Mouse (Mus musculus) cerebellum, adult 2 months (tissue): ENCODE measurements around the gene Eif2ak3. TPM values are rescaled to one million over a fixed set of nuclear protein-coding genes. Genes with fewer than 3 reads are reported as not detected.

ENCODE experiments used
- DNase-seq, 2 experiments: peaks; one replicate each; pipeline ENCODE4 v3.0.0; 2021
- H3K27ac ChIP-seq: fragments of 200-500 bp; 2 replicates; pipeline ENCODE4 v1.5.1; 2012; ENCODE audit warnings: low read length, control low read depth, inconsistent platforms; ENCODE audit not compliant: insufficient read depth
- H3K27me3 ChIP-seq: fragments of 200-500 bp; 2 replicates; pipeline ENCODE4 v1.6.1; 2012; ENCODE audit warnings: inconsistent platforms, mild to moderate bottlenecking, low read length, moderate library complexity; ENCODE audit not compliant: control insufficient read depth, insufficient read depth
- H3K4me1 ChIP-seq: fragments of 200-500 bp; 2 replicates; pipeline ENCODE4 v1.6.1; 2011; ENCODE audit warnings: low read length; ENCODE audit not compliant: control insufficient read depth, insufficient read depth
- H3K4me3 ChIP-seq: fragments of 200-500 bp; replicated peaks from 2 replicates; pipeline ENCODE3; 2011; ENCODE audit warnings: mild to moderate bottlenecking, low read depth, low read length, control low read depth; ENCODE audit not compliant: insufficient read depth
- CTCF ChIP-seq: fragments of 200-500 bp; IDR thresholded peaks from 2 replicates; pipeline ENCODE4 v1.5.1; 2011; ENCODE audit warnings: low read depth, mild to moderate bottlenecking, control low read depth, low read length, moderate library complexity, borderline replicate concordance; ENCODE audit not compliant: insufficient read depth
- POLR2A ChIP-seq: fragments of 200-500 bp; IDR thresholded peaks from 2 replicates; pipeline ENCODE4 v1.6.1; 2011; ENCODE audit warnings: low read length, control low read depth, borderline replicate concordance; ENCODE audit not compliant: insufficient read depth
- WGBS: fragments of 180-500 bp; shearing (Covaris S2); methylation state at CpG from one replicate; pipeline ENCODE4 v1.1.7; 2018; 5-methylcytosine and 5-hydroxymethylcytosine counted together
- polyA plus RNA-seq: library from polyadenylated mRNA; depleted of rRNA; stranded (reverse); fragments of >200 nt; gene quantifications from 2 replicates; pipeline ENCODE4 v1.2.3, GENCODE M21; 2012

The Eif2ak3 gene
- polyA plus RNA-seq, 1 experiment = 24.0 TPM

DNA sequence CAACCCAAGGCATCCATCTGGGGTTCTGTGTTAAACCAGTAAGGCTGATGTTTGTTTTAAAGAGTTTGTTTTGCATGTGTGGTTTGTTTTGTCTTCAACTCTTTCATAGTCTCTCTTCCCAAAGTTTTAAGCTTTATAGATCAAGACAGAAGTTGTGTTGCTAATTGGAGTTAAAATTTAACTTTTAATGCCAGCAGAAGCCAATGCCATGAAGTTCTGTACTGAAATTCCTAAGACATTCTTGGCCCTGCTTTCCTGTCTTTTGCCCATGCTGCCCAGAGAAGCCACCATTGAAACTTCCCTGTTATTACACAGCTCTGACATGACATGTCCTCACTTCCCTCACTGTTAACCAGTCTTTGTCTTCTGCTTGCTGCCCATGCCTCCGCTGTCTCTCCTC lies 30.7 kb downstream of the Eif2ak3 start:
- WGBS = 100% methylated on average over 1 of the region's 1 CpGs
- Histone ChIP-seq H3K27me3 (no peaks in the 10 kb centered on the region), H3K4me3 (no peak overlapping the region), H3K27ac (no peak overlapping the region), H3K4me1 (peaks cover 4% of the 10 kb centered on the region)
- DNase-seq = no peak
- TF ChIP-seq CTCF = no peak
- TF ChIP-seq POLR2A = no peak

DNA sequence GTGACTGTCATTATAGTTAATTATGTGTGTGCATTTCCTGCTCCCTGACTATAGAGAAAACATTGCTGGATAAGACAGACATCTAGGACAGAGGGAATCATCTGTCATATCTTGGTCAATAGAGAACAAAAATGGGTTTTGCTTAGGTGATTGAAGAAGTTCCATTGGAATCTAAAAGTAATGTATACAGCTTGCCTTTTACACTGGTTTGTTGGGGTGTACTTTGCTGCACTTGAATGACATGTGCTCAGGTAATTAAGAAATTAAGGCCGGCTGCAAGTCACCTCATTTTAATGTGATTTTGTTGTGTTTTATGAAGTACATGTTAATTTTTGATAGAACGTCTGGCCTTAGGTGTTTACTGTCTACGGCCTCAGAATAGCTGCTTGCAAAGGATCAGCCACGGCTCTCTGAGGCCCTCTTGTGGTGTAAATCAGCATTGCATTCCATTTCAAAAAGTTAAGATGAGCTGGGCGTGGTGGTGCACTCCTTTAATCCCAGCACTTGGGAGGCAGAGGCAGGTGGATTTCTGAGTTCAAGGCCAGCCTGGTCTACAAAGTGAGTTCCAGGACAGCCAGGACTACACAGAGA lies 36.5 kb downstream of the Eif2ak3 start:
- no peak overlapping the region for H3K4me3 ChIP-seq
- TF ChIP-seq POLR2A = no peak
- TF ChIP-seq CTCF = peak; percentile 90
- DNase-seq = peak; percentile 76 to 81
- H3K4me1 ChIP-seq = no peaks in the 10 kb centered on the region
- H3K27me3 ChIP-seq = no peaks in the 10 kb centered on the region
- no peak overlapping the region for H3K27ac ChIP-seq
- WGBS = 13% methylated on average over 5 of the region's 5 CpGs

DNA sequence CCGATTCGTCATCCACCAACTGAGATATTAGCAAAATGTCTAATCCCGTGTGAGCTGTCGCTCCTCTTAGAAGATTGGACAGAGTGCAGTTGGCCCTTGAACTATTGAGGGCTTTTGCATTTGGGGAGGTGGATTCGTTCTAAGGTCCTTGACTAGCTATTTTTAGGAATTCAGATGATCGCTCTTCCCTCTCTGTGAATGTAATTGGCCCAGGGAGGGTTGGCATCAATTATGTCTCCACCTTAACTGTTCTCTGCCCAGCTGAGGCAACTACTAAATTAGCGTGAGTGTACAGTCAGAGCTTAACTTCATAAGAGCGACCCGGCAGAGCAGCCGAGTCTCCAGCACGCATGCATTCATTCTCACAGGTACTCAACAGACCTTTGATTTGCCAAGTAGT lies 43.7 kb downstream of the Eif2ak3 start:
- DNase-seq = no peak
- WGBS = 76% methylated on average over 11 of the region's 11 CpGs
- no peak overlapping the region for H3K27ac ChIP-seq
- H3K4me3 ChIP-seq = no peak overlapping the region
- TF ChIP-seq CTCF (no peak), POLR2A (no peak)
- no peaks in the 10 kb centered on the region for H3K4me1 ChIP-seq
- H3K27me3 ChIP-seq = no peaks in the 10 kb centered on the region

DNA sequence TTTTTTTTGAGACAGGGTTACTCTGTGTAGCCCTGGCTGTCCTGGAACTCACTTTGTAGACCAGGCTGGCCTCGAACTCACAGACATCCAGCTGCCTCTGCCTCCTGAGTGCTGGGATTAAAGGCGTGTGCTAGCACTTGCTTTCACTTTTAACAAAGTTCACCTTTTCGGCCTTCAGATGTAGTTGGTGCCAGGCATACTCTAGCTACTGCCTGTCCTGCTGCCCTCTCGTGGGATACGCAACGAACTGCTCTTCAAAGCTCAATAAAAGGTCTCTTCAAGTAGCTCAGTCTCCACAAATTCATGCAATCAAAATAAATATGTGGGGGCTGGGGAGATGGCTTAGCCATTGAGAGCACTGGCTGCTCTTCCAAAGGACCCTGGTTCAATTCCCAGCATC lies 53.9 kb downstream of the Eif2ak3 start:
- no peak for TF ChIP-seq CTCF
- TF ChIP-seq POLR2A = no peak
- Histone ChIP-seq H3K4me1 (no peaks in the 10 kb centered on the region), H3K4me3 (no peak overlapping the region), H3K27me3 (no peaks in the 10 kb centered on the region), H3K27ac (no peak overlapping the region)
- no peak for DNase-seq
- 77% methylated on average over 6 of the region's 6 CpGs for WGBS

DNA sequence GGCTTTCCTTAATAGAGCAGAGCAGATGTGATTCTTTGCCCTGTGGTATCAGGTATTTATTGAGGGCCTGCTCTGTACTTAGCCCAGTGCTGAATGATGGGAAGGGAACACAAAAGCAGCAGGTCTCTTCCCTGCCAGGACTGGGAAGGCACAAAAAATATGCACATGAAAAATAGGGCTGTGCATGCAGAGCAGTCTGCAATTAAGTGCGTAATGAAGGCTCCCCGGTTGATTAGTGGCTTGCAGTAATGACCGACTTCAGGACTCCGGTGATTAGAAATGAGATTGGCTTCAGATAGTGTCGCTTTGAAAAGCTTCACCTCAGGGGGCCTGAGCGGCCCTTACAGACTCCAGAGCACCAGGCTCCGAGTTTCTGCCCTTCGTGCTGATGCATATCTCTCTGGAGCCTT lies 55.3 kb downstream of the Eif2ak3 start:
- H3K27me3 ChIP-seq = no peaks in the 10 kb centered on the region
- no peaks in the 10 kb centered on the region for H3K4me1 ChIP-seq
- 44% methylated on average over 8 of the region's 8 CpGs for WGBS
- DNase-seq = no peak
- H3K27ac ChIP-seq = no peak overlapping the region
- no peak for TF ChIP-seq CTCF
- TF ChIP-seq POLR2A = no peak
- H3K4me3 ChIP-seq = no peak overlapping the region

DNA sequence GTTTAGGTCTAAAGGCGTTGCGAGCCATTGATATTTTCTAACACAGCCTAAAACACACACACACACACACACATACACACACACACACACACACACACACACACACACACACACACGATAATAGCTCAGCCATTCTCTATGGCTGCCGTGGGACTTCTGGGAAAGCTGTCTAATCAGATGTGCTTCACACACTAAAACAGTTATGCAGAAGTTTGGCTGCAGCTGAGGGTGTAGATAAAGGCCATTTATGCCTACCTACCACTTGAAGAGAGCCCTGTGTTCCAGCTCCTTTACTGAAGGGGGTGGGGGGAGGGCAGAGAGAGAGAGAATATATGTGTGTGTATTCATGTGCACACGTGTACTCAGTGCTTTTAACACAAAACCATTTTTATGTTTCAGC lies 59.4 kb downstream of the Eif2ak3 start:
- no peak overlapping the region for H3K27ac ChIP-seq
- H3K27me3 ChIP-seq = no peaks in the 10 kb centered on the region
- TF ChIP-seq CTCF (no peak), POLR2A (no peak)
- DNase-seq = no peak
- no peak overlapping the region for H3K4me3 ChIP-seq
- 73% methylated on average over 5 of the region's 5 CpGs for WGBS
- no peaks in the 10 kb centered on the region for H3K4me1 ChIP-seq

DNA sequence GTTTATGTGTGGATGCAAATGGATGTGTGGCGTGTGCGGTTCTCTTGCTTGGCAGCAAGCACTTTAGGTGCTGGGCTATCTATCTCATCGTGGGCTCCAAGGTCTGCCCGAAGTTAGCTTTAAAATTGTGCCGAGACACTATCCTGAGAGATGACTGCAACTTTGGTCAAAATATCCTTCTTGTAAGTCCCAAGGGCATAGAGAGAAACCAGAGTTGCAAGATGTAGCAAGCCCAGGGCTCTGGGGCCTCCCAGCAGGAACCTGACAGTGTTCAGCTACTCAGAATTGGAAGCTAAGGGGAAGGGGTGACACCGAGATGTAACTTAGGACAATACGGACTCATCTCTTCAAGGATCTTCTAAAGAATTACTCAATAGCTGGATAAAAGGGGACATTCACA lies 65.3 kb downstream of the Eif2ak3 start:
- no peak overlapping the region for H3K4me3 ChIP-seq
- TF ChIP-seq CTCF = no peak
- TF ChIP-seq POLR2A = no peak
- no peak overlapping the region for H3K27ac ChIP-seq
- H3K27me3 ChIP-seq = no peaks in the 10 kb centered on the region
- H3K4me1 ChIP-seq = peaks cover 3% of the 10 kb centered on the region; the same call in 1 of the 2 replicates
- WGBS = 93% methylated on average over 7 of the region's 7 CpGs
- DNase-seq = no peak

DNA sequence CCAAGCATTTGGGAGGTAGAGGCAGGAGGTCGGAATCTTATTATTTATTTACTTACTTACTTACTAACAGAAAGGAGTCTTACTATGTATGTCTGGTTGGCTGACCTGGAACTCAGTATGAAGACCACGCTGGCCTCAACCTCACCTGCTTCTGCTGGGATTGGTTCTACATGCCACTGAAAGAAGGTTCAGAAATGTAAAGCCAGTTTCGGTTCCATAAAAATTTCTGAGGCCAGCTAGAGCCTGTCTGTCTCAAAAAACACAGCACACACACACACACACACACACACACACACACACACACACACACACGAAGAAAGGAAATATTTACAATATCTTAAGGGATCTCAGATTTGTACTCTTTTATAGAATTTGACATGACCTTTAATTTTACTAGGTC lies 66.0 kb downstream of the Eif2ak3 start:
- no peak overlapping the region for H3K4me3 ChIP-seq
- no peak for DNase-seq
- peaks cover 3% of the 10 kb centered on the region; the same call in 1 of the 2 replicates for H3K4me1 ChIP-seq
- whole genome bisulfite sequencing = 83% methylated on average over 4 of the region's 4 CpGs
- H3K27me3 ChIP-seq = no peaks in the 10 kb centered on the region
- H3K27ac ChIP-seq = no peak overlapping the region
- TF ChIP-seq CTCF (no peak), POLR2A (no peak)
